Mouse (Mus musculus) thymus, postnatal 0 days (tissue): ENCODE data around the gene Srebf1. TPM values are rescaled to one million over a fixed set of nuclear protein-coding genes. Genes with fewer than 3 reads are reported as not detected.

Experiments
- DNase-seq: peaks from one replicate; pipeline ENCODE4 v3.0.0-alpha.2; 2015; ENCODE audit warnings: low spot score
- microRNA-seq: library from miRNA; unstranded; fragments of <30 nt; microRNA quantifications from one replicate; pipeline ENCODE4, GENCODE M21; 2016; ENCODE audit warnings: borderline number of aligned reads
- polyA plus RNA-seq: library from polyadenylated mRNA; unstranded; fragments of >200 nt; fragmentation: Nextera tagmentation; extraction: Ambion mirVana; gene quantifications from 2 replicates; pipeline ENCODE4 v1.2.1, GENCODE M21; 2015

Srebf1 gene
- polyA plus RNA-seq, 1 experiment from 2014 or later, result 100 TPM

GRCm38 (mm10) chr11:60150677-60151076 lies 71.7 kb downstream of the Srebf1 start:
- DNase-seq, result no peak

Small RNA genes lying within 50 kb of the gene (microRNA-seq; reads per million reads assigned to microRNA genes)
- gene Mir6921 (1.2 reads per million), gene Mir6922 (not detected)

Other genes starting within 250 kb of the Srebf1 start
- 7.0 and 9.2 TPM in 2 replicates for gene Pemt, start 176.1 kb downstream of the Srebf1 start, polyA plus RNA-seq
- gene Rai1, start 117.6 kb downstream of the Srebf1 start, polyA plus RNA-seq, result 29.0 and 37.0 TPM in 2 replicates
- 12.7 and 17.6 TPM in 2 replicates for gene Tom1l2, start 130.3 kb upstream of the Srebf1 start, polyA plus RNA-seq
- 3.6 and 4.5 TPM in 2 replicates for gene Drc3, start 130.7 kb upstream of the Srebf1 start, polyA plus RNA-seq
- 15.0 and 16.3 TPM in 2 replicates for gene Gid4, start 194.6 kb upstream of the Srebf1 start, polyA plus RNA-seq
- gene Atpaf2, start 195.9 kb upstream of the Srebf1 start, polyA plus RNA-seq, result 50.6 and 53.5 TPM in 2 replicates
- 71.2 and 74.1 TPM in 2 replicates for gene Drg2, start 232.0 kb upstream of the Srebf1 start, polyA plus RNA-seq
- gene Myo15, start 246.8 kb upstream of the Srebf1 start, polyA plus RNA-seq, result 0.13 and 0.14 TPM in 2 replicates